Mouse (Mus musculus): ENCODE results near the gene Tmem247.

The Tmem247 gene

GRCm38 (mm10) chr17:86964041-86964440, 46.9 kb downstream of the Tmem247 start:
- peak; percentile 22 for DNase-seq (ENCODE audit: low spot score)

GRCm38 (mm10) chr17:86964502-86964901, 47.4 kb downstream of the Tmem247 start:
- peak; percentile 88 for DNase-seq (ENCODE audit: low spot score)

DNA sequence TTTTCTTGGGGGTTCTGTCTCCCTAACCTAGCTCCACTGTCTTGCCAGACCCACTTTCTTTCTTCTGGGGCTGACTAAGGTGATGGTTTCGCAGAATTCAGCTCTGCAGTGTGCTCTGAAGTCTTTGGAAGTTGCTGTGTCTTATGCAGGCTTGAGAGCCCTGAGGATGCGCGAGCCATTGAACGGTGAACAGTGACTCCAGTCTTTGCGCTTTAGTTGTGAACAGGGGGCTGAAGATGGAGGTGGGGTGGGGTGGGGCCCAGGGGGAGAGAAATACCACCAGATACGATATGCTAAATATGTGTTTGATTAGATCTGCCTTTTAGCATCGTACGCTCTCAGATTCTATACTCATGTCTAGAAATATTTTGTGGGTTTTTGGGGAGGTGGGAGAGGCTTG, 48.0 kb downstream of the Tmem247 start:
- DNase-seq (ENCODE audit: low spot score): no peak

DNA sequence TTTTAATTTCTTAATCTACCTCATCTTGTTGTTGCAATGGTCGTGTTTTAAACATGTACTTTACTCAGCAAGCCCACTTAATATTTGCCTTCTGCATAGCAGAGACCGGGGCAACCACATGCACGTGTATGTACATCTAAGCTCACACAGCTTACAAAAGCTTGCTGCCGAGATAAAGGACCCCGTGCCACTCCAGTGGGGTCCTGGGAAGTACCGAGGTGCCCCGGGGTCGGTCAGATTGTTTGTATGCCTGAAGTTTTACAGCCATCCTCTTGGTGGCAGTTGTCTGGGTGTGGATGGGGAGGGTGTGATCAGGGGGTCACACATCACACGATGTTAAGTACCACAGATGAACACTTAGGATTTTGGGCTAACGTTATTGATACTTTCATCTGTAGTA, 48.9 kb downstream of the Tmem247 start:
- no peak for DNase-seq (ENCODE audit: low spot score)

DNA sequence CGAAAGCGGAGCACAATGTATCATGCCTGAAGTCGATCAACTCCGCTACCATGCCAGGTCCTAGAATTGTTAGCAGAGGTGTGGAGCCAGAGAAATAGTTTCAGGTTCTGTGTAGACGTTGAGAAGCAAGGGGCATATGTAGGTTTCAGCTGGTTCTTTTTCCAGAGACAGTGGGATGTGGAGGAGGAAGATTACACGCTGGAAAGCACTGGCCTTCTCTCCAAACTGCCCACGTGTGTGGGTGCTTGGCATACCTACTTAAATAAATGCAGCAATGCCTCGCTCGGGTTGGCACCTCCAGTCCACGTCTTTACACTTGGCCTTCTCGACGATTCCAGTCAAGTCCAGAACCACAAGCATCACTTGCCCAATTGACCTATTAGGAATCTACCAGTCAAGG, 49.9 kb downstream of the Tmem247 start:
- DNase-seq (ENCODE audit: low spot score): no peak

GRCm38 (mm10) chr17:86967536-86968525, 50.7 kb downstream of the Tmem247 start:
- no peak for DNase-seq (ENCODE audit: low spot score)

GRCm38 (mm10) chr17:86968581-86968980, 51.4 kb downstream of the Tmem247 start:
- no peak for DNase-seq (ENCODE audit: low spot score)

DNA sequence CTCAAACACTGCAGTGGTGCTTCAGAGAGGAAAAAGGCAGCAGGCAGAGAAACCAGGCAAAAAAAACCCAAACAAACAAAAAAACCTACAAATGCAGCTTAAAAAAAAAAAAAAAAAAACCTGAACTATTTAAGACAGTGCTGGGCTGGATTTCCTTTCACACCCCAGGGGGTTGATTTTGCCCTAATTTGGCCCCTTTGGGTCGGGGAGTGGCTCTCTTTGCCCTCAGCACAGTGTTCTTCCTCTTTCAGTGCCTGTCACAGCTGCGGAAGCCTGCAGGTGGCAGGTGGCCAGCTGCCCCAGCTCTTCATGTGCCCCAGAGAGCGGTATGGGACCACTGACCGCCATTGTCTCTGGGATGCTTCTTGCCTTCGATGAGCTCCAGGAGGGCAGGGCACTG, 52.4 kb downstream of the Tmem247 start:
- DNase-seq (ENCODE audit: low spot score): no peak

GRCm38 (mm10) chr17:86970026-86970750, 53.0 kb downstream of the Tmem247 start:
- DNase-seq (ENCODE audit: low spot score): no peak

DNA sequence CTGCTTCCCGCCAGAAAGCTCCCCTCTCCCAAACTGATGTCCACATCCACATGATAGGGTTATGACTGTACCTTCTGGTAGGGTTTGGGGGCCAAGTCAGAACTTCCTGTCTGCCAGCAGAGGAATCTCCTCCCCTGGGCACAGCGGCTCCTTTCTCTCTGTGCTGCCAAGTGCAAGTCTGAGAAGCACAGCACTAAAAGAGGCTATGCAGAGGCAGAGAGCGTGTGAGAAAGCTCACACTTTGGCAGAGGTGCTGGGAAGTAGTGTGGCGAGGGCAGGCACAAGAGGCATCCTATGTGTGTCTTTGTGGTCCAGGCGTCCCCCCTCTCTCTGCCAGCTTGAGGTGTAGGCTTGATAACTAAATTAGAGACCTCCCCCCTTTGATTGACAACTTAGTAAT, 53.9 kb downstream of the Tmem247 start:
- DNase-seq (ENCODE audit: low spot score): no peak

DNA sequence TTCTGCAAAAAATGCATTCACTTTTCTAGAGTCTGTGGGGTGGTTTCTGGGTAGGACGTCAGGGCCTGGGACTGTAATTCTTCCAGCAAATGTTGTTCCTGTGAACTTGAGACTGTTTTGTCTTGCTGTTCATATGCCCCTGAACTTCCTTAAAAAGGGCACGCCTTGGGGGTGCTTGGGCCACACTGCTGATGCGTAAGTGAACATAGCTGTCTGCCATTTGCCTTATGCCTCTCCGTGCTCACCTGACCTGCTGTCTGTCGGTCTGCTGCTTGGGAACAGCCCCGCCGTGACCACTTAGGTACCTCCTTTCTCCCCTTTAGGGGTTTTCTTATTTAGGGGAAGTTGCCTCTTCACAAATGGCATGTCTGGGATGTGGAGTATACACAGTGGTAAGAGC, 54.7 kb downstream of the Tmem247 start:
- no peak for DNase-seq (ENCODE audit: low spot score)
